Mouse (Mus musculus) T-helper 1 cell (primary cell): Measurements from ENCODE around the gene Tspan14.

ENCODE experiments used
- in situ Hi-C: fragments of 300-600 bp; cut with MboI, MseI; formaldehyde crosslinking; loops from one replicate; pipeline ENCODE4 v1.15.1; 2025; ENCODE audit warnings: high pct_unique_total_duplicates

Tspan14 gene

DNA sequence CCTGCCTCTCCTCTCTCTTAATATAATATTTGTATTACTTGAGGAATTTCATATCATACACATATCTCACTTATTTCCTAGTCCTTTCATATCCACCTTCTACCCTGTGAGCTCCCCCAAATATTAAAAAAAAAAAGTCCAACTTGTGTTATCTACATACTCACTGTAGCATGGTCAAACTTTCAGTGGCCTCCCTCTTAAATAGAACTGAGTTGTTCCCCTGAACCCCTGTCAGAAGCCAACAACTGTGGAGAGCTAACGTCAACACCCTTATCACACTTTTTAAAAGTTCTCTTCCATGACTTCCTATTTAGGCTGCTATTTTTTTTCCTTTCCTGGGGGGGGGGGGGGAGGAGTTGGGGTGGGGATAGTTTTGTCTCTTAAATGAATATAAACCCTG, 80.9 kb downstream of the Tspan14 start:
- in situ Hi-C loops = no loop called here

DNA sequence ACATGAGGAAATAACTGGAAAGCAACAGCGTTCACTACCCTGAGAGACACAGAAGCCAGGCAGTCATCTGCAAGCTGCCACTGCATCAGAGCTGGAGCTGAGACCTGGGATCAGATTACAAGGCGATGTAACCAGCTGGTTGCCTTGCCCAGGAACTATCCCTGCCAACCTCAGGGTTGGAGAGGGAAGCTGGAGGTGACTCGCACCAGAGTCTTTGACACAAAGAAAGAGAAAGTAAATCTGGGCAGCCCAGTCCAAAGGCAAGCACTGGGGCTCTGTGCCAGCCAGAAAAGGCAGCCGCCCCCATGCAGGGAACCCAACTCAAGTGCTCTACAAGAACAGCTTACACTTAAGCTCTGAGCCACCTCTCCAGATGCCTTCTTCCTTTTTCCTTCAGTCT, 81.4 kb downstream of the Tspan14 start:
- in situ Hi-C loops = no loop called here

DNA sequence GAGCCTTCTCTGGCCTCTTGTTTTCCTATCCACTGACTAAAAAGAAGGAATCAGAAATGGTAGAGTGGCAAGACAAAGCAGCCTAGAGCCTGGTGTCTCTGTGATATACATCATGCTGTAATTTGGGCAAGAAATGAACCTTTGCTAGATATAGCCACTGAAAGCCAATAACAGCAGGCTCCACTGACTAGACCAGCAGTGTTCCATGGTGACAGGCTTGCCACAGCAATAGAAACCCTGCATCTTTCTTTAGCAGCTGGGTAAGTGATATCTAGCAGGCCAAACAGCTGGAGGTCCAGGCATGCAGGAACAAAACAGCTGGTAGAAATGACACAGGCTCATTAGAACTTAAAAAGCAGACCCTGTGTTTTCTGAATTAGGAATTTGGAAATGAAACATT, 92.0 kb downstream of the Tspan14 start:
- in situ Hi-C loops = no loop called here

DNA sequence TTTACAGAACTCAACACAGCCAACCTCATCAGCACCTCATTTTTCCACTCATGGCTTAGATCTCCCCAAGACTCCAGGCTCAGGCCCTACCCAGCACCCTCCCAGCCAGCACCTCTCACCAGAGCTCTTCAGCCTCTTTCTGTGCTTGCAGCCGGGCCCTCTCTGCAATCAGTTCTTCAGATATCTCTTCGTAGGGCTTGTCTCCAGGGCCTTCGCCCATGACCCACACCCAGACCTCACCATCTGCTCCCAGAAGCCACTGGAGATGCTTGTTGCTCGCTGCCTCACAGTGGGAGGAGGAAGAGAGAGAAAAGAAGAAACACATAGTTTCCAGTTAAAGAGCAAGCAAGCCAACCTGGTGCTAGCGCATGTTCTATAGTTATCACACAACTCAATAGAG, 92.6 kb downstream of the Tspan14 start:
- in situ Hi-C loops = no loop called here

DNA sequence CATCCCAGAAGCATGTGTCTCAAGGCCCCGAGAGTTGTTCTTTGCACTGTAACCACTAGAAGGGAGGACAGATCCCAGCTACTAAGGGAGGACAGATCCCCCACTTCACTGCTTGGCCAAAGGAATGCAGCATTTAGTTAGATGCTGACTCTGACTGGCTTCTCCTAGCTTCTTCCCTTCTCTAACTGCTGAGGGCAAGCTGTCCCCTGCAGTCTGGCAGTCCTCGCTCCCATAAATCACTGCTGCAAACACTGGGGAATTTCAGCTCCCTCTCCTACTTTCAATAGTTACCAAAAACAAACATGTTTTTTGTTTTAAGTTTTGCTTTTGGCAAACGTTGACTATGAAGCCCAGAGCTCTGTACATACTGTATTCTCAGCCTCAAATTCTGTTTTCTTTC, 96.0 kb downstream of the Tspan14 start:
- in situ Hi-C loops = no loop called here

DNA sequence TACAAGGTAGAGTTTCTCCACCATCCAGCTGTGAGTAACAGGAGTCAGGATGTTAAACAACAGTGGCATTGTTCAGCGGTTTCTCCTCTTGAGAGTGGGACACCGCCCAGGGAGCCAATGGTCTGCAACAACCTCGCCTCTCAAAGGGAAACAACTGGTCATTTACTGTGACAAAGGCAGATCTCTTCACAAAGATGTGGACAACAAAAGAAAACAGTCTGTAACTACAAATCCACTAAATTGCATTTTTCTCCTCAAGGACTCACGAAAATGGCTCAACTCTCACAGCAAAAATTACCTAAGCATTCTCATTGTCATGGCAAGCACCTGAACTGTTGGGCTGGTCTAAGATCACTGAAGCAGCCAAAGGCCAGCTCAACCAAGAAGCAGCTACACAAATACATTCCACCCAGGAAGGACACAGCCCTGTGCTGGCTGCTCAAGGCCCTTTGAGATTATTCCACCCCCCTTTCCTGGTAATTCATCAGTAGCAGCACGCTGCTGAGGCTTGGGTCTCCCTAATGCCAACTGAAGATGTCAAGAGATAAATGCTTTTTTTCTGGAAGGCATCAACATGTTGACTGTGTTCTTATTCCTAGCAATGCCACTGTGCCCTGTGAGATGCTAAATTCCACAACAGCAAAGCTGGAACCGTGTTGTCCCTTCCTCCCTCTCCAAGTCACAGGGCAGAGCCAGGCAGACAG, 101.6 kb downstream of the Tspan14 start:
- in situ Hi-C loops = no loop called here

DNA sequence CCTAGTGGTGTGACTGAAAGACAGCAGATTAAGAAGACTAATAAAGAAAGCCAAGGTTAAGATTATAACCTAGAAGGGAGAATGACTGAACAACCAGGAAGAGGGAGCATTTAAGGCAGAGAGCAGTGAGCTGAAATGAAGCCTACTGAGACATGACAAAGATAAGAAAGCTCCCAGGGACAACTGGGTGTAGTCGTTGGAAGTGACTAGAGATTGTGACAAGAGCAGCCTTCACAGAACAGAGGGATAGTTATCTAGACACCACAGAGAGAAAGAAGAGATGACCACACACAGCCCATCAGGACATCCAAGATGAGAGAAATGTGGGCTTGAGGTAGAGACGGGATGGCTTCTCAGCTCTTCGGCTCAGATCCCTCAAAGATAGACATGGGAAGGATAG, 102.9 kb downstream of the Tspan14 start:
- in situ Hi-C loops = no loop called here

DNA sequence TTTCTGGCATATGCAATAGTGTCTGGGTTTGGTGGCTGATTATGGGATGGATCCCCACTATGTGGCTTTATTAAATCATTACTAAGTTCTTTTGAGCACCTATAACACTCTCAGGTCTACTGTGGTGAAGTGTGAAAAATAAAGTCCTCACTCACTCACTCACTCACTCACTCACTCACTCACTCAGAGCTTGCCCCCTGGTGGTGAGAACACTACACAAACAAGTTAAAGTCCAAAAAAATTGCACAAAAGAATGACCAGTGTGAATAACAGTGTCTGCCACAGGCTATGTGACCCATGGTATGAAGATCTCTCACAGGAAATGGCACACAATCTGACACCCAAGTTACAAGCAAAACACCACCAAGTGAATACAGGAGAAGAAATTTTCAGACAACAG, 103.6 kb downstream of the Tspan14 start:
- in situ Hi-C loops = no loop called here
